Mouse (Mus musculus) liver, adult 2 months (tissue): ENCODE measurements around the gene Hes3.

ENCODE experiments used
- CTCF ChIP-seq: fragments of 200-500 bp; IDR thresholded peaks from 2 replicates; pipeline ENCODE4 v1.5.1; 2011; ENCODE audit warnings: low read depth, low read length, control low read depth
- POLR2A ChIP-seq: fragments of 200-500 bp; IDR thresholded peaks from 2 replicates; pipeline ENCODE4 v1.6.1; 2011; ENCODE audit warnings: low read length, control low read depth; ENCODE audit not compliant: insufficient read depth; ENCODE audit errors: extremely low read depth

GRCm38 (mm10) chr4:152270599-152270998 lies 20.9 kb downstream of the Hes3 start:
- TF ChIP-seq CTCF: no peak
- no peak for TF ChIP-seq POLR2A
